Mouse (Mus musculus) macrophage (primary cell): ENCODE measurements around the gene Trim71. TPM values are rescaled to one million over a fixed set of nuclear protein-coding genes. Genes with fewer than 3 reads are reported as not detected.

Source experiments
- H3K27ac ChIP-seq: fragments of 350-480 bp; formaldehyde crosslinking; 2 replicates; pipeline ENCODE4 v1.9.0; 2021
- H3K36me3 ChIP-seq: fragments of 350-480 bp; formaldehyde crosslinking; 2 replicates; pipeline ENCODE4 v1.9.0; 2021; ENCODE audit errors: inconsistent target
- H3K4me3 ChIP-seq: fragments of 350-480 bp; formaldehyde crosslinking; 2 replicates; pipeline ENCODE4 v1.9.0; 2021; ENCODE audit errors: inconsistent target
- H3K79me2 ChIP-seq: fragments of 350-480 bp; formaldehyde crosslinking; 2 replicates; pipeline ENCODE4 v1.9.0; 2021; ENCODE audit errors: inconsistent target
- WGBS: methylation state at CpG from one replicate; pipeline ENCODE4 v1.1.7; 2026; ENCODE audit warnings: inconsistent platforms; ENCODE audit not compliant: missing documents; 5-methylcytosine and 5-hydroxymethylcytosine counted together
- polyA plus RNA-seq: library from polyadenylated mRNA; stranded (reverse); fragments of 250-400 nt; gene quantifications from 3 replicates; pipeline ENCODE4 v1.2.4, GENCODE M21; 2018; ENCODE audit warnings: inconsistent platforms

The Trim71 gene
- polyA plus RNA-seq, 1 experiment from 2014 or later = not detected

- 2% methylated on average over 117 of the region's 122 CpGs for WGBS
- H3K79me2 ChIP-seq = no peaks in the 10 kb centered on the region
- no peaks in the 10 kb centered on the region for H3K36me3 ChIP-seq
- no peak overlapping the region for H3K4me3 ChIP-seq
- H3K27ac ChIP-seq = no peak overlapping the region
Measured at GRCm38 (mm10) chr9:114562919-114563751, 1.0 kb downstream of the Trim71 start.

GRCm38 (mm10) chr9:114562031-114562918 is 1.9 kb downstream of the Trim71 start:
- 2% methylated on average over 99 of the region's 101 CpGs for WGBS
- Histone ChIP-seq H3K36me3 (no peaks in the 10 kb centered on the region), H3K79me2 (no peaks in the 10 kb centered on the region), H3K4me3 (no peak overlapping the region), H3K27ac (no peak overlapping the region)

GRCm38 (mm10) chr9:114561671-114561971 is 2.5 kb downstream of the Trim71 start:
- 3% methylated on average over 12 of the region's 12 CpGs for WGBS
- no peak overlapping the region for H3K27ac ChIP-seq
- no peaks in the 10 kb centered on the region for H3K36me3 ChIP-seq
- no peak overlapping the region for H3K4me3 ChIP-seq
- H3K79me2 ChIP-seq = no peaks in the 10 kb centered on the region

GRCm38 (mm10) chr9:114560771-114561670 is 3.1 kb downstream of the Trim71 start:
- H3K27ac ChIP-seq = no peak overlapping the region
- H3K4me3 ChIP-seq = no peak overlapping the region
- no peaks in the 10 kb centered on the region for H3K79me2 ChIP-seq
- H3K36me3 ChIP-seq = no peaks in the 10 kb centered on the region
- 7% methylated on average over 34 of the region's 36 CpGs for WGBS

GRCm38 (mm10) chr9:114560141-114560540 is 4.0 kb downstream of the Trim71 start:
- no peak overlapping the region for H3K27ac ChIP-seq
- no peaks in the 10 kb centered on the region for H3K79me2 ChIP-seq
- H3K4me3 ChIP-seq = no peak overlapping the region
- WGBS = 31% methylated on average over 7 of the region's 7 CpGs
- H3K36me3 ChIP-seq = no peaks in the 10 kb centered on the region

GRCm38 (mm10) chr9:114557086-114557485 is 7.1 kb downstream of the Trim71 start:
- 49% methylated on average over 7 of the region's 7 CpGs for WGBS
- Histone ChIP-seq H3K36me3 (no peaks in the 10 kb centered on the region), H3K79me2 (no peaks in the 10 kb centered on the region), H3K4me3 (no peak overlapping the region), H3K27ac (no peak overlapping the region)

GRCm38 (mm10) chr9:114556276-114556855 is 7.8 kb downstream of the Trim71 start:
- H3K79me2 ChIP-seq = no peaks in the 10 kb centered on the region
- H3K4me3 ChIP-seq = no peak overlapping the region
- 79% methylated on average over 10 of the region's 10 CpGs for WGBS
- H3K36me3 ChIP-seq = no peaks in the 10 kb centered on the region
- no peak overlapping the region for H3K27ac ChIP-seq

GRCm38 (mm10) chr9:114554355-114554979 is 9.7 kb downstream of the Trim71 start:
- H3K79me2 ChIP-seq = no peaks in the 10 kb centered on the region
- no peak overlapping the region for H3K27ac ChIP-seq
- 88% methylated on average over 5 of the region's 5 CpGs for WGBS
- no peak overlapping the region for H3K4me3 ChIP-seq
- no peaks in the 10 kb centered on the region for H3K36me3 ChIP-seq

GRCm38 (mm10) chr9:114553828-114554227 is 10.3 kb downstream of the Trim71 start:
- Histone ChIP-seq H3K27ac (no peak overlapping the region), H3K36me3 (no peaks in the 10 kb centered on the region), H3K79me2 (no peaks in the 10 kb centered on the region), H3K4me3 (no peak overlapping the region)

GRCm38 (mm10) chr9:114550033-114550432 is 14.1 kb downstream of the Trim71 start:
- no peak overlapping the region for H3K4me3 ChIP-seq
- 88% methylated on average over 6 of the region's 6 CpGs for WGBS
- H3K79me2 ChIP-seq = no peaks in the 10 kb centered on the region
- no peaks in the 10 kb centered on the region for H3K36me3 ChIP-seq
- no peak overlapping the region for H3K27ac ChIP-seq

GRCm38 (mm10) chr9:114549117-114549516 is 15.1 kb downstream of the Trim71 start:
- no peak overlapping the region for H3K27ac ChIP-seq
- 96% methylated on average over 5 of the region's 5 CpGs for WGBS
- no peaks in the 10 kb centered on the region for H3K79me2 ChIP-seq
- H3K4me3 ChIP-seq = no peak overlapping the region
- no peaks in the 10 kb centered on the region for H3K36me3 ChIP-seq

- H3K36me3 ChIP-seq = no peaks in the 10 kb centered on the region
- H3K27ac ChIP-seq = no peak overlapping the region
- H3K79me2 ChIP-seq = no peaks in the 10 kb centered on the region
- H3K4me3 ChIP-seq = no peak overlapping the region
- 60% methylated on average over 4 of the region's 4 CpGs for WGBS
Measured at GRCm38 (mm10) chr9:114548496-114548895, 15.7 kb downstream of the Trim71 start.

GRCm38 (mm10) chr9:114547643-114548077 is 16.5 kb downstream of the Trim71 start:
- H3K27ac ChIP-seq = no peak overlapping the region
- no peaks in the 10 kb centered on the region for H3K79me2 ChIP-seq
- WGBS = 93% methylated on average over 6 of the region's 6 CpGs
- no peaks in the 10 kb centered on the region for H3K36me3 ChIP-seq
- H3K4me3 ChIP-seq = no peak overlapping the region

GRCm38 (mm10) chr9:114546765-114547164 is 17.4 kb downstream of the Trim71 start:
- no peaks in the 10 kb centered on the region for H3K79me2 ChIP-seq
- no peak overlapping the region for H3K4me3 ChIP-seq
- H3K27ac ChIP-seq = no peak overlapping the region
- H3K36me3 ChIP-seq = no peaks in the 10 kb centered on the region
- 33% methylated on average over 12 of the region's 12 CpGs for WGBS
